Mouse (Mus musculus): ENCODE measurements around the gene Rbbp5. TPM values are rescaled to one million over a fixed set of nuclear protein-coding genes. Genes with fewer than 3 reads are reported as not detected.

Gene Rbbp5
- polyA plus RNA-seq, 1 experiment: 37.4 TPM

DNA sequence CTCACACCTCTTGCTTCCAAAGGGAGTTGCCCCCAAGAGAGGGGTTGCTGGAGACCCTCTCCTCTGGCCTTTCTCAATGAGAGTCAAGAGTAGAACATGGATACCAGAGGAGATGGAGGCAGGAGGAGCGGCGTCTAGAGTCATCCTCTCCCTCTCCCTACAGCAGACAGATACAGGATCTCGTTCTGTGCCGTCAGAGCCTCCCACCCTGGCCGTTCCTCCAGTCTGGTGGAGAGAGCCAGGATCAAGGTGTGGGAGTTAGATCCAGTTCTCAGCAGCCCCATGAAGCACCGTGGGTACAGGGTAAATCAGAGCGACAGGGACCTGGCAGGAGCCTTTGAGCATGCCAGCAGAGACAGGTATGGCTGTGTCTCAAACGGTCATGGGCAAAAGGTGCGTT, 55.4 kb downstream of the Rbbp5 start:
- TF ChIP-seq POLR2A (IDR thresholded peaks at IDR 0.05; ENCODE audit: low read depth, low read length): no peak
- TF ChIP-seq CTCF (IDR thresholded peaks at IDR 0.05; ENCODE audit: borderline replicate concordance, insufficient read depth, low read length): no peak
- H3K27ac ChIP-seq (ENCODE audit: insufficient read depth, low read length): no peak overlapping the region
- H3K4me1 ChIP-seq (ENCODE audit: control insufficient read depth, insufficient read depth, low read length): no peaks in the 10 kb centered on the region
- H3K4me3 ChIP-seq (ENCODE audit: insufficient read depth, low read length): no peak overlapping the region

DNA sequence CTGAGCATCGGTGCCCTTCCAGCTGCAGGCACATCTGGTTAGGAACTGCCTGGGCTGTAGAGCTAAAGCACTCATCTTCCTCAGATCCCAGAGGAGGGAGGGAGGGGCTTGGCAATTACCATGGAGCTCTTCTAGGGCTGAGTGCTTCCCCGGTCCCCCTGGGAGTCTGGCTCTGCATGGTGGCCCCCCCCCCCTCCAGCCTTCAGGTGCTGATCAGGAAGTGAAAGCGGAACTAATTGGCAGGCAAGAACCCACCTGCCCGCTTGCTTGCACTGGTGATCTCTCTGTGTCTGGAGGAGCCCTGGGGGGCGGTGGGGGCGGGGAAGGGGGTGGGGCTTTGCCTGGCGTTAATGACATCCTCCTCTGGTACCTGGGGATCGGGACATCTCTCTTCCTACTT, 56.7 kb downstream of the Rbbp5 start:
- no peaks in the 10 kb centered on the region for H3K4me1 ChIP-seq (ENCODE audit: control insufficient read depth, insufficient read depth, low read length)
- TF ChIP-seq CTCF (IDR thresholded peaks at IDR 0.05; ENCODE audit: borderline replicate concordance, insufficient read depth, low read length) (no peak), POLR2A (IDR thresholded peaks at IDR 0.05; ENCODE audit: low read depth, low read length) (no peak)
- H3K4me3 ChIP-seq (ENCODE audit: insufficient read depth, low read length): no peak overlapping the region
- H3K27ac ChIP-seq (ENCODE audit: insufficient read depth, low read length): no peak overlapping the region

DNA sequence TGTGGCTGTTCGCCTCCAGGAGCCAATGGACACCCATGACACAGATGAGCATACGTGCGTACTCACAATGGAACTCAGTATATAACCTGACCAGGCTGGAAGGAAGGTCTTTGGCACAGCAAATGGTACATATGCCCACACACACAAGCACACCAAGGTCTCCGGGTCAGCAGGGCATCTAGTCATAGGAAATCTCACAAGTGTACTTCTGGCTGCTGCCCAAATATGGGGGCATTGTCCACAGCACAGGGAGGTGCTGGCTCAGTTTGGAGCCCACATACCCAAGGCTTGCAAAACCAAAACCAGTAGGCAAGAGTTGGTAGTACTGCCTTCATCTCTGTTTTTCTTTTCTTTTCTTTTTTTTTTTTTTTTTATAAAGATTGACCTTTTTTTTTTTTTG, 58.4 kb downstream of the Rbbp5 start:
- TF ChIP-seq POLR2A (IDR thresholded peaks at IDR 0.05; ENCODE audit: low read depth, low read length): no peak
- no peak for TF ChIP-seq CTCF (IDR thresholded peaks at IDR 0.05; ENCODE audit: borderline replicate concordance, insufficient read depth, low read length)
- Histone ChIP-seq H3K4me1 (ENCODE audit: control insufficient read depth, insufficient read depth, low read length) (no peaks in the 10 kb centered on the region), H3K4me3 (ENCODE audit: insufficient read depth, low read length) (no peak overlapping the region), H3K27ac (ENCODE audit: insufficient read depth, low read length) (no peak overlapping the region)

DNA sequence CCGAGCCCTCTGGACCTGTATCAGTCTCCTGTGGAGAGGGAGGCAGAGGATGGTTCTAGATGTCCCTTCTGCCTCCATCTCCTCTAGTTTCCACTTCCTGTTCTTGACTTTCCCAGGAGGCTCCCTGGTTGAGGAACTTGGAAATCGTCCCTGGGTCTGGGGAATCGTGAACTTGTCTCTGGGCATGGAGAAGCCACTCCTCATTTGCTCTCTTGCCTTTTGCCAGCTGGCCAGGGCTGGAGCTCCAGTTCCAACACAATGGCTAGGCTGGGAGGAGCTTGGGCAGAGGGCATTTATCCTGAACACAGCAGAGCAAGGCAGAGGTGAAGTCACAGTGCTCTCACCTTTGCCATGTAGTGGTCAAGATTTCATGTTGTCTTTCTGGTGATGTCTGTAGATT, 59.3 kb downstream of the Rbbp5 start:
- no peak overlapping the region for H3K4me3 ChIP-seq (ENCODE audit: insufficient read depth, low read length)
- no peaks in the 10 kb centered on the region for H3K4me1 ChIP-seq (ENCODE audit: control insufficient read depth, insufficient read depth, low read length)
- TF ChIP-seq CTCF (IDR thresholded peaks at IDR 0.05; ENCODE audit: borderline replicate concordance, insufficient read depth, low read length): no peak
- no peak for TF ChIP-seq POLR2A (IDR thresholded peaks at IDR 0.05; ENCODE audit: low read depth, low read length)
- H3K27ac ChIP-seq (ENCODE audit: insufficient read depth, low read length): no peak overlapping the region

DNA sequence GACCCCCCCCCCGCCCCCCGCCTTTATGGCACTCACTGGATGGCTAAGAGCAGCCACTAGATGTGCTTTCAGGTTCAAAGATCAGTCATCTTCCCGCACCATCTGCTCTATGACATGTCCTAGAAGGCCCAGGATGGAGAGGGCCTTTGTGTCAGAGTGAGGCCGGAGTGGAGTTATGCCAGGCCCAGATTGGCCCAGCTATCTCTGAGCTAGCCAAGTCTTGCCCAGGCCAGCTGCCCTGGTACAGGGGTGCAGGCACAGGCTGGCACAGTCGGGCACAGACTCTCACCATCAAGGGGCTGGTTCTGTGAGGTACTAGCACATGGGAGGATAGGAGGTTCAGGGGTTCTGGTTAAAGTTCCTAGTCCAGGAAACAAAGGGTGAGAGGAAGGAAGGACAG, 60.6 kb downstream of the Rbbp5 start:
- no peaks in the 10 kb centered on the region for H3K4me1 ChIP-seq (ENCODE audit: control insufficient read depth, insufficient read depth, low read length)
- no peak overlapping the region for H3K4me3 ChIP-seq (ENCODE audit: insufficient read depth, low read length)
- TF ChIP-seq POLR2A (IDR thresholded peaks at IDR 0.05; ENCODE audit: low read depth, low read length) (no peak), CTCF (IDR thresholded peaks at IDR 0.05; ENCODE audit: borderline replicate concordance, insufficient read depth, low read length) (no peak)
- H3K27ac ChIP-seq (ENCODE audit: insufficient read depth, low read length): no peak overlapping the region

- TF ChIP-seq POLR2A (IDR thresholded peaks at IDR 0.05; ENCODE audit: low read depth, low read length) (no peak), CTCF (IDR thresholded peaks at IDR 0.05; ENCODE audit: borderline replicate concordance, insufficient read depth, low read length) (no peak)
- Histone ChIP-seq H3K4me3 (ENCODE audit: insufficient read depth, low read length) (no peak overlapping the region), H3K27ac (ENCODE audit: insufficient read depth, low read length) (no peak overlapping the region), H3K4me1 (ENCODE audit: control insufficient read depth, insufficient read depth, low read length) (no peaks in the 10 kb centered on the region)
These were observed 63.5 kb downstream of the Rbbp5 start for GRCm38 (mm10) chr1:132540701-132541100.

DNA sequence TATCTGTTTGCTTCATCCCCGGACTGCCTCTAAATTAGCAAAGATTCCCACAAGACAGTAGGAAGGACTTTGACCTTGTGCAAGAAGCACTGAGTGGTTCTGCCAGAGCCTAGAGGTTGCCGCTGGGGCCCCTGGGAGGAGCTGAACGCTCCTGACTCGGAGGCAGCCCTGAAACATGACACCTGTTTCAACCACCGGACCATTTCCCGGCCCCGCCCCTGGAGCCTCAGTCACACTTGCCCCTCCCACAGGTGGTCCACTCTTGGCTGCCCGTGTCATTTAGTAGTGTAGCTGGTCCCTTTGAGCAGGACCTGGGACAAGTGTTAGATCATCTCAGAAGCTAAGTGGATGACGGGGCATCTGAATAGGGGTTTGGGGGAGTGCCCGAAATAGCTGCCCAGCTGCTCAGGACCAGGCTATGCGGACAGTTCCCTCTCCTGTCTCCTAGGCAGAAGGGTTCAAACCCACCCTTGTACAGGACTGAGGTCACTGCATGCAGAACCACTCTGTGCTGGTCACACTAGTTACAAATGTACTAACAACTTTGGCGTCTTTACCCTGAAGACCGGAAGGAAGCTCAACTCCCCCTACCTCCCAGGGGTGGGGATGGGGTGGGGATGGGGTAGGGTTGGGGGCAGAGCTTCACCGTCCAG, 64.1 kb downstream of the Rbbp5 start:
- H3K27ac ChIP-seq (ENCODE audit: insufficient read depth, low read length): no peak overlapping the region
- no peak for TF ChIP-seq POLR2A (IDR thresholded peaks at IDR 0.05; ENCODE audit: low read depth, low read length)
- TF ChIP-seq CTCF (IDR thresholded peaks at IDR 0.05; ENCODE audit: borderline replicate concordance, insufficient read depth, low read length): no peak
- no peak overlapping the region for H3K4me3 ChIP-seq (ENCODE audit: insufficient read depth, low read length)
- H3K4me1 ChIP-seq (ENCODE audit: control insufficient read depth, insufficient read depth, low read length): no peaks in the 10 kb centered on the region

GRCm38 (mm10) chr1:132541824-132542599, 64.8 kb downstream of the Rbbp5 start:
- Histone ChIP-seq H3K4me1 (ENCODE audit: control insufficient read depth, insufficient read depth, low read length) (no peaks in the 10 kb centered on the region), H3K27ac (ENCODE audit: insufficient read depth, low read length) (no peak overlapping the region), H3K4me3 (ENCODE audit: insufficient read depth, low read length) (no peak overlapping the region)
- no peak for TF ChIP-seq CTCF (IDR thresholded peaks at IDR 0.05; ENCODE audit: borderline replicate concordance, insufficient read depth, low read length)
- no peak for TF ChIP-seq POLR2A (IDR thresholded peaks at IDR 0.05; ENCODE audit: low read depth, low read length)

DNA sequence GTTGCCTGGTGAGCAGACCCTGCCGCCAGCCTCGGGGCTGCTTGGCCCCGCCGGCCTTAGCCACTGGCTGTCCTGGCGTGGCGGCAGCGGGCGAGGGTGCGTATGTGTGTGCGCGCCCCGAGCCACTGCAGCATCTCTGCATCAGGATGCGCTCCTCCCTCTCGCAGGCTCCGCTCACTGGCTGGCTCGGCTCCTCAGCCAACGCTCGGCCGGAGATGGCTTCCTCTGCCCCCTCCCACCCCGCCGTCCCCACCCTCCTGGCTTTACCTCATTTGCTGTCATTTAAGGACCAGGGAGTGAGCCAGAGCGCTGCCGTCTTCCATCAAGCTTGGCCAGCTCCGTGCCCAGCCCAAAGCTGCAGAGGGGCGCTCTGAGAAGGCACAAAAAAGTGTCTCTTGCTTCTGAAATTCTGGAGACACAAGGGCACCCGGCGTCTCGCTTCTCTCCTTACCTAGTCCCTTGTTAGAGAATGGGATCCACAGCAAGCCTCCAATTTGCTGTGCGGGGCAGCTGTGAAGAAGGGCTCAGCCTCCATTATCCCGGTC, 65.7 kb downstream of the Rbbp5 start, which contains the start of gene Cntn2:
Gene Cntn2, minus strand, starts transcription at position 495 of the 545 bp plus-strand sequence.
- H3K4me1 ChIP-seq (ENCODE audit: control insufficient read depth, insufficient read depth, low read length): no peaks in the 10 kb centered on the region
- no peak within 1 kb of the TSS for H3K4me3 ChIP-seq (ENCODE audit: insufficient read depth, low read length)
- no peak within 1 kb of the TSS for H3K27ac ChIP-seq (ENCODE audit: insufficient read depth, low read length)
- no peak for TF ChIP-seq POLR2A (IDR thresholded peaks at IDR 0.05; ENCODE audit: low read depth, low read length)
- TF ChIP-seq CTCF (IDR thresholded peaks at IDR 0.05; ENCODE audit: borderline replicate concordance, insufficient read depth, low read length): no peak

DNA sequence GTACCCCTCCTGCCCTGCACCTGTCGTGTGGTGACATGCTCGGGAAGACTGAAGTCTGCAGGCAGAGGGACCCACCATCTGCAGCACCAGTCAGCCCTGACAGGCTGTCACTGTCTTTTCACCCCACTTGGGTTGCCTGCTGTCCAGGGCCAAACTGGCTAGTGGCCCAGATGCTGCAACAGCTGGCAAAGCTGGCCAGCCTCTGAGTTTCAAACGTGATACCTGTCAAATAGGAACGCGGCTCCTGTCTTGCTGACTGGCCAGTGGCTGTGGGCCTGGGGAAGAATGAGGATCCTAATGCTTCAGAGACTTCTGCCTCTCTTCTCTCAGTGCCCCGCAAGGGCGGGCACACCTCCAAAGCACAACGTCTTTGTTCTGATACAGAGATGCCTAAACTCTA, 66.6 kb downstream of the Rbbp5 start:
- Histone ChIP-seq H3K4me1 (ENCODE audit: control insufficient read depth, insufficient read depth, low read length) (no peaks in the 10 kb centered on the region), H3K27ac (ENCODE audit: insufficient read depth, low read length) (no peak overlapping the region), H3K4me3 (ENCODE audit: insufficient read depth, low read length) (no peak overlapping the region)
- TF ChIP-seq CTCF (IDR thresholded peaks at IDR 0.05; ENCODE audit: borderline replicate concordance, insufficient read depth, low read length) (no peak), POLR2A (IDR thresholded peaks at IDR 0.05; ENCODE audit: low read depth, low read length) (no peak)

Other genes starting within 250 kb of the Rbbp5 start
- not detected in 2 replicates for gene Gm10188, start 247.6 kb upstream of the Rbbp5 start, polyA plus RNA-seq (2011; ENCODE audit: insufficient read length, low read depth, missing spikeins)
- 10.5 and 16.1 TPM in 2 replicates for gene Klhdc8a, start 178.7 kb upstream of the Rbbp5 start, polyA plus RNA-seq (2011; ENCODE audit: insufficient read length, low read depth, missing spikeins)
- 9.2 and 14.2 TPM in 2 replicates for gene Nuak2, start 161.2 kb upstream of the Rbbp5 start, polyA plus RNA-seq (2011; ENCODE audit: insufficient read length, low read depth, missing spikeins)
- 11.6 and 12.6 TPM in 2 replicates for gene Tmcc2, start 86.1 kb upstream of the Rbbp5 start, polyA plus RNA-seq (2011; ENCODE audit: insufficient read length, low read depth, missing spikeins)
- 18.0 and 23.3 TPM in 2 replicates for gene Dstyk, start 59.8 kb upstream of the Rbbp5 start, polyA plus RNA-seq (2011; ENCODE audit: insufficient read length, low read depth, missing spikeins)
- 3.2 and 4.9 TPM in 2 replicates for gene Tmem81, start 28.9 kb downstream of the Rbbp5 start, polyA plus RNA-seq (2011; ENCODE audit: insufficient read length, low read depth, missing spikeins)
- gene Cntn2, start 65.9 kb downstream of the Rbbp5 start, polyA plus RNA-seq (2011; ENCODE audit: insufficient read length, low read depth, missing spikeins): not detected in 2 replicates